Mouse (Mus musculus): ENCODE results near the gene Gm10260. TPM values are rescaled to one million over a fixed set of nuclear protein-coding genes. Genes with fewer than 3 reads are reported as not detected.

Gm10260 gene
- total and polyA plus RNA-seq, 3 experiments = 3.2 to 117 (median 101) TPM

DNA sequence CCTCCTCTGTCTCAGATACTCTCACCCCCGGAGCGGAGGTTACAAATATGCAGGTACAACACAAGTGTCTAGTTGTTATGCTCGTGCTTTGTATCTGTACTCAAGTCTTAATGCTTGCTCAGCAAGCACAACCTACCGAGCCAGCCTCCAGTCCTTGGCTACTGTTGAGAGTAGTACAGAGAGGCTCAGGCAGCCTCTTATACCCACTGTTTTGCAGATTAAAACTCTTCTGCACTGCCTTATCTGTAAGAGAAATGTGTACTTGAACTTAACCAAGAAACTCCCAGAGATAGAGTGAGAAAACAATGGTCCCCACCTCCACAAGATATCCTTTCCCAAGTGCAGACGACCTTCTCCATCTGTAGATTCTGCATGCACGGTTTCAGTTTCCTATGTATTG is 24.5 kb downstream of the Gm10260 start:
- Histone ChIP-seq H3K9ac (ENCODE audit: low read depth, low read length) (no peak overlapping the region), H3K79me2 (replicated peaks; ENCODE audit: control insufficient read depth, insufficient read depth, low read length) (no peaks in the 10 kb centered on the region), H3K36me3 (ENCODE audit: control insufficient read depth, insufficient read depth, low read length) (no peaks in the 10 kb centered on the region), H3K27ac (no peak overlapping the region), H3K4me1 (ENCODE audit: control insufficient read depth, insufficient read depth, low read length) (no peaks in the 10 kb centered on the region), H3K4me3 (no peak overlapping the region), H3K27me3 (ENCODE audit: control insufficient read depth, insufficient read depth, low read length) (0 out of 2 replicates have a peak, but pooled peaks cover 1% of the 10 kb centered on the region)
- no peak for TF ChIP-seq EP300 (IDR thresholded peaks at IDR 0.05; ENCODE audit: insufficient read depth, low read depth, low read length)
- TF ChIP-seq CTCF (IDR thresholded peaks at IDR 0.05) = no peak
- no peak for TF ChIP-seq POLR2A (IDR thresholded peaks at IDR 0.05; ENCODE audit: insufficient read depth, low read depth, low read length)
- intact Hi-C loops (cut with DNase I) = no loop called here
- 65% methylated on average over 6 of the region's 6 CpGs for WGBS
- DNase-seq = no peak

DNA sequence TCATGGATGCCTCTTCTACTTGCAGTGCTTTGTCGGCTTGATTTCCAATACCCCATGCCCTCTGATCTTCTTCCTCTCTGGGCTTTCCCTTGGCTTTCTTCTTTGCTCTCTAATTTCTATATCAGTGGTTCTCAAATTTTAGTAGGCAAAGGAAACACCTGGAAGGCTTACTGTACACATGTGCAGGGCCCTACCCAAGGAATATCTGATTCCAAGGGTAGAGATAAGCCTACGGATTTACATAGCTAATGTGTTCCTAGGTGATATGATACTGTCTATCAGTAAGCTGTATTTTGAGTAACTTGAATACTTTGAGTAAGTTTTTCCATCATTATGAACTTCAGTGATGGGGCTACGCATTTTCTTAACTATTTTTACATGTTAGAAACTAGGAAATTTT is 25.7 kb downstream of the Gm10260 start:
- Histone ChIP-seq H3K79me2 (replicated peaks; ENCODE audit: control insufficient read depth, insufficient read depth, low read length) (no peaks in the 10 kb centered on the region), H3K27me3 (ENCODE audit: control insufficient read depth, insufficient read depth, low read length) (0 out of 2 replicates have a peak, but pooled peaks cover 1% of the 10 kb centered on the region), H3K9ac (ENCODE audit: low read depth, low read length) (no peak overlapping the region), H3K4me3 (no peak overlapping the region), H3K27ac (no peak overlapping the region), H3K36me3 (ENCODE audit: control insufficient read depth, insufficient read depth, low read length) (no peaks in the 10 kb centered on the region), H3K4me1 (ENCODE audit: control insufficient read depth, insufficient read depth, low read length) (no peaks in the 10 kb centered on the region)
- intact Hi-C loops (cut with DNase I) = no loop called here
- DNase-seq = no peak
- TF ChIP-seq CTCF (IDR thresholded peaks at IDR 0.05) (no peak), POLR2A (IDR thresholded peaks at IDR 0.05; ENCODE audit: insufficient read depth, low read depth, low read length) (no peak), EP300 (IDR thresholded peaks at IDR 0.05; ENCODE audit: insufficient read depth, low read depth, low read length) (no peak)
- 84% methylated on average over 3 of the region's 3 CpGs for WGBS

DNA sequence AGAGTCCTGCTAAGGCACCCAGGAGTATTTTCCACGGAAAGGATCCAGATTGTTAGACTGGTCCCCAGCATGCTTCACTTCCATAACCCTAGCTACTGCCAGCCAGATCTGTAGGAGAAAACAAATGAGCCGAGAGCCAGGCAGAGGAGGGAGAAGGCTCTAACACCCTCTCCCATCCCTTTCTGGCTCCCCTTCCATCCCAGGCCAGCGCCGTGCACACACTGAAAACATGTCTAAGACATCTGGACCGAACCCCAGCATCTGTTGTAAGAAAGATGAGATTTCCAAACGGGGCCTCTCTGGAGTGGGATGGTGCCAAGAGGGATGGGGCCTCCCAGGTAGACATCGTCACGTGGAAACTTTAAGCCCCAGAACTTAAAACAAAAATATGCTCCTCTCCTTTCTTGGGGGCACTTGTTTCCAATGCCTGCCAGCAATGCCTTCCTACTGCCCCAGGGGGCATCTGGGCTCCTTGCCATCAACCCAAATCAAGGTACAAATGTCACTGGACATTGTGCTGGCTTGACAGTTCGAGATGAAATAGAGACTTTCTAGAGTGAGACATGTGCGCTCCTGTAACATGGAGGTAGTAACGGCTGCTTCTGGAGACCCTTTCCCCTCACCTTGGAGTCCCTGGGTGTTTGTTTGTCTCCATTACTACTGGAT is 35.1 kb downstream of the Gm10260 start:
- Histone ChIP-seq H3K4me3 (no peak overlapping the region), H3K27ac (no peak overlapping the region), H3K9ac (ENCODE audit: low read depth, low read length) (no peak overlapping the region), H3K79me2 (replicated peaks; ENCODE audit: control insufficient read depth, insufficient read depth, low read length) (no peaks in the 10 kb centered on the region), H3K36me3 (ENCODE audit: control insufficient read depth, insufficient read depth, low read length) (no peaks in the 10 kb centered on the region), H3K27me3 (ENCODE audit: control insufficient read depth, insufficient read depth, low read length) (no peaks in the 10 kb centered on the region), H3K4me1 (ENCODE audit: control insufficient read depth, insufficient read depth, low read length) (no peaks in the 10 kb centered on the region)
- no peak for DNase-seq
- 77% methylated on average over 11 of the region's 11 CpGs for WGBS
- intact Hi-C loops (cut with DNase I) = no loop called here
- TF ChIP-seq POLR2A (IDR thresholded peaks at IDR 0.05; ENCODE audit: insufficient read depth, low read depth, low read length) (no peak), EP300 (IDR thresholded peaks at IDR 0.05; ENCODE audit: insufficient read depth, low read depth, low read length) (no peak), CTCF (IDR thresholded peaks at IDR 0.05) (no peak)

DNA sequence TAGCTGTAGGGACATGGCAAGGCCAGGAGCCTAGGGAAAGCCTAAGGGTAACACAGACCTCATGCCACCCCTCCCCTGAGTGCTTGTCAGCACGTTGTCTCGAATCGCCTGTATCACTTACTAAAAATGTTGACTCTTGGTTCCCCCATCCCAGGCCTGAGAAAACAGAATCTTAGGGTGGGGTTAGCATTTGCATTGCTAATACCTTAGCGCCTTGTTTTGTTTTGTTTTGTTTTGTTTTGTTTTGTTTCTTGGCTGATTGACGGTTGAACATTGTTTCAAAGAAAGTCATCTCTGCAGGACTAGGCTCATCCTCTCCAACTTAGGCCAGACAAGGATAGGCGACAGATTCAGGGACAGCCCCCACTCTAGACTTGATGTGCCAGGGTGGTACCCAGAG is 35.9 kb downstream of the Gm10260 start:
- no peaks in the 10 kb centered on the region for H3K27me3 ChIP-seq (ENCODE audit: control insufficient read depth, insufficient read depth, low read length)
- WGBS = 79% methylated on average over 6 of the region's 6 CpGs
- intact Hi-C loops (cut with DNase I) = no loop called here
- no peak overlapping the region for H3K4me3 ChIP-seq
- no peak for DNase-seq
- TF ChIP-seq EP300 (IDR thresholded peaks at IDR 0.05; ENCODE audit: insufficient read depth, low read depth, low read length) = no peak
- TF ChIP-seq CTCF (IDR thresholded peaks at IDR 0.05) = no peak
- TF ChIP-seq POLR2A (IDR thresholded peaks at IDR 0.05; ENCODE audit: insufficient read depth, low read depth, low read length) = no peak
- H3K9ac ChIP-seq (ENCODE audit: low read depth, low read length) = no peak overlapping the region
- H3K27ac ChIP-seq = no peak overlapping the region
- no peaks in the 10 kb centered on the region for H3K4me1 ChIP-seq (ENCODE audit: control insufficient read depth, insufficient read depth, low read length)
- H3K36me3 ChIP-seq (ENCODE audit: control insufficient read depth, insufficient read depth, low read length) = no peaks in the 10 kb centered on the region
- H3K79me2 ChIP-seq (replicated peaks; ENCODE audit: control insufficient read depth, insufficient read depth, low read length) = no peaks in the 10 kb centered on the region

DNA sequence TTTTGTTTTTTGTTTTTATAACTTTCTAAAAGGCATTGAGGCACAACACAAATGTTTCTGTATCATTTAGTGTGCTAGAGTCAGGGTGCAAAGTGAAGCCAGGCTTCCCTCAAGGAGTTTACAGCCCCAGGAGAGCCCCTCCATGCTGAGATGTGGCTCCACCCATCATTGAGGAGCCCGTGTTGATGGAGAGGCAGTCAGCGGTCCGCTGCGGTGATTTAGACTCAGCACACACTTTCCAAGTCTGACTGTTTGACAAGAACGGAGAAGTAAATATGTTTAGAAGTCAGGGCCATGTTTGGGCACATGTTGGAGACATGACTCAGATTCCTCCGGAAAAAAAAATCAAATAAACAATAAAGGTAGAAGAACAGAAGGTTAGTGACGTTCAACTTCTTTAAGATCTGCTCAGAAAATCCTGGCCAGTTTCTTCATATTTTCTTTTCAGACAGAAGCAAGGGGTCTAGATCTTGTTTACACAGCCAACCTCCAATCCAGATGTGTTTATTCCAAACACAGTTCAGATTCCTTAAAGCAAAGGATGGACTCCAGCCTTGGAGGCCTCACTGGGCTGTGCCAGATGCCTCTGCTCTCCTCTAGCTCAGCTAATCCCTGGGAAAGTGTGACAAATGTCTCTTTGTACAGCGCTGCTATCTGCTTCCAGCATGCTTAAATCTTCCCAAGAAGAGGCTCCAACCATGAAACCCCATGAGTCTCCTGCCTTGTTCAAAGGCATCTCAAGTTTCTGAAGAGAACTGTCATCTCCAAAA is 47.7 kb downstream of the Gm10260 start:
- TF ChIP-seq POLR2A (IDR thresholded peaks at IDR 0.05; ENCODE audit: insufficient read depth, low read depth, low read length) (no peak), EP300 (IDR thresholded peaks at IDR 0.05; ENCODE audit: insufficient read depth, low read depth, low read length) (no peak), CTCF (IDR thresholded peaks at IDR 0.05) (no peak)
- H3K9ac ChIP-seq (ENCODE audit: low read depth, low read length) = no peak overlapping the region
- H3K79me2 ChIP-seq (replicated peaks; ENCODE audit: control insufficient read depth, insufficient read depth, low read length) = no peaks in the 10 kb centered on the region
- DNase-seq = no peak
- H3K27me3 ChIP-seq (ENCODE audit: control insufficient read depth, insufficient read depth, low read length) = no peaks in the 10 kb centered on the region
- no peak overlapping the region for H3K27ac ChIP-seq
- no peak overlapping the region for H3K4me3 ChIP-seq
- H3K4me1 ChIP-seq (ENCODE audit: control insufficient read depth, insufficient read depth, low read length) = no peaks in the 10 kb centered on the region
- H3K36me3 ChIP-seq (ENCODE audit: control insufficient read depth, insufficient read depth, low read length) = no peaks in the 10 kb centered on the region
- intact Hi-C loops (cut with DNase I) = no loop called here
- 69% methylated on average over 8 of the region's 8 CpGs for WGBS

DNA sequence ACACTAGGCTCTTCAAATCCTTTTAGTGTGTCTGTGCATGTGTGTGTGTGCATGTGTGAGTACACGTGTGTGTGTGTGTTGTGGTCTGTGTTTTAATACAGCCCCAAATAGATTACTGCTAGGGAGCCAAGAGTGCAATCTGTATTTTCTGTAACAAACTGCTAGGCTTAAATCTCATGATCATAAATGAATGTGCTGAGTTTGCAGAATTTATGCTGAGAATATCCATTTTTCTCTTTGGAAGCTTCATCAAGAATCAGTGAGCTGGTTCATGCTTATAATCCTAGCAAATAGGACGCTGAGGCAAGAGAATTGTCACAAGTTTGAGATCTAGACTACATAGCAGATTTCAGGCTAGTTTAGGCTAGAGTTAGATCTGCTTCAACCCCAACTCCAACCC is 48.9 kb downstream of the Gm10260 start:
- no peak for DNase-seq
- no peak overlapping the region for H3K4me3 ChIP-seq
- TF ChIP-seq POLR2A (IDR thresholded peaks at IDR 0.05; ENCODE audit: insufficient read depth, low read depth, low read length) (no peak), CTCF (IDR thresholded peaks at IDR 0.05) (no peak), EP300 (IDR thresholded peaks at IDR 0.05; ENCODE audit: insufficient read depth, low read depth, low read length) (no peak)
- WGBS = 89% methylated on average over 2 of the region's 2 CpGs
- H3K4me1 ChIP-seq (ENCODE audit: control insufficient read depth, insufficient read depth, low read length) = no peaks in the 10 kb centered on the region
- no peak overlapping the region for H3K27ac ChIP-seq
- intact Hi-C loops (cut with DNase I) = no loop called here
- H3K9ac ChIP-seq (ENCODE audit: low read depth, low read length) = no peak overlapping the region
- H3K27me3 ChIP-seq (ENCODE audit: control insufficient read depth, insufficient read depth, low read length) = no peaks in the 10 kb centered on the region
- no peaks in the 10 kb centered on the region for H3K79me2 ChIP-seq (replicated peaks; ENCODE audit: control insufficient read depth, insufficient read depth, low read length)
- no peaks in the 10 kb centered on the region for H3K36me3 ChIP-seq (ENCODE audit: control insufficient read depth, insufficient read depth, low read length)
